Mouse (Mus musculus): ENCODE results near the gene Scrg1. TPM values are rescaled to one million over a fixed set of nuclear protein-coding genes. Genes with fewer than 3 reads are reported as not detected.
A peak's percentile ranks its signal among the peaks of the same experiment; 100 is the strongest.
"Not testable (repeated sequence)": the region's sequence is repeated elsewhere in the genome, so short reads cannot be mapped to it uniquely, and the experiment has no call there.

Gene Scrg1
- polyA plus RNA-seq, 1 experiment from 2014 or later: 24.4 TPM

DNA sequence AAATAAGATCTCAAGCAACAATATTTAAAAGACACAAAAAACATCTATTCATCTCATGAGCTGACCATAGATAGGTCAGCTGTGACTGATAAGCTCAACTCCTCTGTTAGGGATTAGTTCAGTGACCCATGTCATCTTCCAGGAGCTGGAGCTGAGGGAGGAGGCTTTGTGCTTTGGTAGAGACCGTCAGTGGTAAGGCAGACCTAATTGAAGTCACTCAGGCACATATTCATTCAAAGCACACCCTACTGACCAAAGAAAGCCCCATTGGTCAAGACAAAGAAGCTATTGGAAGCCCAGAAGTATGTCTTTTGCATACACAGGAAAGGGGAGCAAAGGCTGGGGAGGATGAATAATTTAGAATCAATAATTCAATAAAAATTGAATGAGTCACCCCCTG is 27.2 kb upstream of the Scrg1 start:
- Histone ChIP-seq H3K27me3 (replicated peaks; ENCODE audit: control insufficient read depth, insufficient read depth, low read length) (peaks cover 3% of the 10 kb centered on the region; the same call in 1 of the 2 replicates), H3K4me3 (ENCODE audit: low read length) (no peak overlapping the region), H3K9me3 (ENCODE audit: control insufficient read depth, low read length) (no peaks in the 10 kb centered on the region), H3K9ac (ENCODE audit: low read depth, low read length) (no peak overlapping the region), H3K36me3 (ENCODE audit: control insufficient read depth, insufficient read depth, low read length) (no peaks in the 10 kb centered on the region), H3K4me2 (ENCODE audit: low read length) (no peak overlapping the region), H3K4me1 (ENCODE audit: control insufficient read depth, insufficient read depth, low read depth, low read length) (no peaks in the 10 kb centered on the region), H3K27ac (ENCODE audit: low read depth, low read length) (no peak overlapping the region)
- ATAC-seq: peak; percentile 28
- 0% methylated on average over 1 of the region's 1 CpGs for WGBS

DNA sequence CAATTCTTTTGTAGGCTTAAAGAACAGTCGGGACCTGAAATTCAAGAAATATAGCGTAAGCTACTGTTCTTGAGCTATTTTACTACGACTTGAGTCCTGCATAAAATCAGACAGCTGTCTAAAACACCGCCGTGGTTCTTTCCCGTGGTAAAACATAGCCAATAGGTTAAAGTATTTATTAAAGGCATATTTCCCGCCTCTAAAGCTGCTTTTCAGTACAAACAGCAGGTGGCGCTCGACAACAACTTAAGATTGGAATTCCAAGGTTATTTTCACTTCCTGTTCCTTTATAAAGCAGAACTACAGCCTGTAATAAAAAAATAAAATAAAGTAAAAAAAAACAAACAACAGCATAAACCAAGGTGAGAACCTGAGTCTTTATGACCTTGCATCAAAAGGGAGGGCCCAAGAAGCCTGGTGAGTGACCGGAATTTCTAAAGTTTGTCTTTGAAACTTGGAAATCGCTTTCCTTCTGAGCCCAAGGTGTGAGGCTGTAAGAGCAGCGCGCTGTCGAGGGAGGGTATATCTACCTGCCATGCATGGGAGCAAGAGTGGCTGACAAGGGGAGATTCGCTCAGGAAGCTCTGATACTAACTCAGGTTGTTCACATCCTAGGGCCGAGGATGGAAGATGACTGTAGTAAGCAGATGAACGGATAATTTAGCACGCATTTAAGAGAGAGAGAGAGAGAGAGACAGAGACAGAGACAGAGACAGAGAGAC is 26.4 kb upstream of the Scrg1 start:
- H3K27ac ChIP-seq (ENCODE audit: low read depth, low read length): no peak overlapping the region
- peaks cover 3% of the 10 kb centered on the region; the same call in 1 of the 2 replicates for H3K27me3 ChIP-seq (replicated peaks; ENCODE audit: control insufficient read depth, insufficient read depth, low read length)
- H3K4me3 ChIP-seq (ENCODE audit: low read length): no peak overlapping the region
- 34% methylated on average over 18 of the region's 18 CpGs for WGBS
- no peaks in the 10 kb centered on the region for H3K9me3 ChIP-seq (ENCODE audit: control insufficient read depth, low read length)
- H3K36me3 ChIP-seq (ENCODE audit: control insufficient read depth, insufficient read depth, low read length): no peaks in the 10 kb centered on the region
- peak overlapping the region; percentile 36 for H3K4me2 ChIP-seq (ENCODE audit: low read length)
- H3K4me1 ChIP-seq (ENCODE audit: control insufficient read depth, insufficient read depth, low read depth, low read length): no peaks in the 10 kb centered on the region
- H3K9ac ChIP-seq (ENCODE audit: low read depth, low read length): no peak overlapping the region
- 0 out of 2 replicates have a peak, but pooled peaks have one; percentile 29 for ATAC-seq

DNA sequence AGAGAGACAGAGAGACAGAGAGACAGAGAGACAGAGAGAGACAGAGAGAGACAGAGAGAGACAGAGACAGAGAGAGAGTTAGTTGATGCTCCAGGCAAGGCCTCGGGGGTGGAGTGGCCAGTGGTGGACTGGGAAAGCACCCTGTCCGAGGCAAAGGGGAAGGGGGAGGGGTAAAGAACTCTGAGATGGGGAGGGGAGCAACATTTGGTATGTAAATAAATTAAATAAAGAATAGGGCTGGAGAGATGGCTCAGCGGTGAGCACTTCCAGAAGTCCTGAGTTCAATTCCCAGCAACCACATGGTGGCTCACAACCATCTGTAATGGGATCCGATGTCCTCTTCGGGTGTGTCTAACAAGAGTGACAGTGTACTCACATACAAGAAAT is 25.8 kb upstream of the Scrg1 start:
- H3K4me1 ChIP-seq (ENCODE audit: control insufficient read depth, insufficient read depth, low read depth, low read length); H3K4me2 ChIP-seq (ENCODE audit: low read length); H3K27ac ChIP-seq (ENCODE audit: low read depth, low read length); H3K27me3 ChIP-seq (replicated peaks; ENCODE audit: control insufficient read depth, insufficient read depth, low read length); ATAC-seq; H3K36me3 ChIP-seq (ENCODE audit: control insufficient read depth, insufficient read depth, low read length); H3K4me3 ChIP-seq (ENCODE audit: low read length); H3K9ac ChIP-seq (ENCODE audit: low read depth, low read length); H3K9me3 ChIP-seq (ENCODE audit: control insufficient read depth, low read length): not testable (repeated sequence)
- WGBS: 68% methylated on average over 5 of the region's 5 CpGs

DNA sequence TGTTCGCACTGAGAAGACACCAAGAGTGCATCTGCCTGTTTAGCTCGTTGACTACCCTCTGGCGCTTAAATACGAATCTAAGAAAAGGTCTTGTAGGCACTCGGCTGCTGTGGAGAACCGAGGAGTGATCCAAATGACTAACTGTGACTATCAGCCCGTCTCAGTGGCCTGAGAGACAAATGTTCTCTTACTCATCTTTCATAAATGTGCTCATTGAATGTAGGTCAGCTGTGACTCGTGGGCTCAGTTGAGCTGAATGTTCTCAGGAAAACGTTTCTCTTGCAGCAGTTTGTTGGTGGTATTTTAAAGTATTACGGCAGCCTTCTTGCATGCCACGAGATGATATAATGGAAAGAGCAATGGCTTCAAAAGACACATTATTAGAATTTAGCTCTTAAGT is 24.8 kb upstream of the Scrg1 start:
- no peaks in the 10 kb centered on the region for H3K36me3 ChIP-seq (ENCODE audit: control insufficient read depth, insufficient read depth, low read length)
- WGBS: 83% methylated on average over 11 of the region's 11 CpGs
- peaks cover 3% of the 10 kb centered on the region; the same call in 1 of the 2 replicates for H3K27me3 ChIP-seq (replicated peaks; ENCODE audit: control insufficient read depth, insufficient read depth, low read length)
- ATAC-seq: no peak
- H3K27ac ChIP-seq (ENCODE audit: low read depth, low read length): no peak overlapping the region
- H3K4me1 ChIP-seq (ENCODE audit: control insufficient read depth, insufficient read depth, low read depth, low read length): peaks cover 3% of the 10 kb centered on the region
- H3K9me3 ChIP-seq (ENCODE audit: control insufficient read depth, low read length): no peaks in the 10 kb centered on the region
- no peak overlapping the region for H3K4me3 ChIP-seq (ENCODE audit: low read length)
- no peak overlapping the region for H3K4me2 ChIP-seq (ENCODE audit: low read length)
- no peak overlapping the region for H3K9ac ChIP-seq (ENCODE audit: low read depth, low read length)

DNA sequence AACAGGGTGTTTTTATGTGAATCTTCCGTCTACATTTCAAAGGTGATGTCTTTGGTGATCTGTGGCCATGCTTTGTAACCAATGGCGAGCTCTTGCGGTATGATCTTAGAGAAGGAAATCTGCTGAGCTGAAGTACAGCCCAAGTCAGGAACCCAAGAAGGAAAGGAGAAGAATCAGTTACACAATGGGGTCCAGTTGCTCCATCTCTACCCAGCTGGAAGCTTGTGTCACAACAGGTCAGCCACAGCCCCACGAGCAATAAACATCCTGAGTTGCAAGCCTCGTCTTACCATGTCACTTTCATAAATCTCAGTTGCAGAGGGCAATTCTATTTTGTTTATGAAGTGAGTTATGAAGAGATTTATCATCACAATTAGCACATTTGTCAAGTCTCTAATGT is 22.9 kb upstream of the Scrg1 start:
- 81% methylated on average over 5 of the region's 5 CpGs for WGBS
- Histone ChIP-seq H3K4me1 (ENCODE audit: control insufficient read depth, insufficient read depth, low read depth, low read length) (peaks cover 5% of the 10 kb centered on the region), H3K9me3 (ENCODE audit: control insufficient read depth, low read length) (no peaks in the 10 kb centered on the region), H3K36me3 (ENCODE audit: control insufficient read depth, insufficient read depth, low read length) (no peaks in the 10 kb centered on the region), H3K4me3 (ENCODE audit: low read length) (no peak overlapping the region), H3K4me2 (ENCODE audit: low read length) (no peak overlapping the region), H3K27ac (ENCODE audit: low read depth, low read length) (no peak overlapping the region), H3K27me3 (replicated peaks; ENCODE audit: control insufficient read depth, insufficient read depth, low read length) (no peaks in the 10 kb centered on the region), H3K9ac (ENCODE audit: low read depth, low read length) (no peak overlapping the region)
- no peak for ATAC-seq

DNA sequence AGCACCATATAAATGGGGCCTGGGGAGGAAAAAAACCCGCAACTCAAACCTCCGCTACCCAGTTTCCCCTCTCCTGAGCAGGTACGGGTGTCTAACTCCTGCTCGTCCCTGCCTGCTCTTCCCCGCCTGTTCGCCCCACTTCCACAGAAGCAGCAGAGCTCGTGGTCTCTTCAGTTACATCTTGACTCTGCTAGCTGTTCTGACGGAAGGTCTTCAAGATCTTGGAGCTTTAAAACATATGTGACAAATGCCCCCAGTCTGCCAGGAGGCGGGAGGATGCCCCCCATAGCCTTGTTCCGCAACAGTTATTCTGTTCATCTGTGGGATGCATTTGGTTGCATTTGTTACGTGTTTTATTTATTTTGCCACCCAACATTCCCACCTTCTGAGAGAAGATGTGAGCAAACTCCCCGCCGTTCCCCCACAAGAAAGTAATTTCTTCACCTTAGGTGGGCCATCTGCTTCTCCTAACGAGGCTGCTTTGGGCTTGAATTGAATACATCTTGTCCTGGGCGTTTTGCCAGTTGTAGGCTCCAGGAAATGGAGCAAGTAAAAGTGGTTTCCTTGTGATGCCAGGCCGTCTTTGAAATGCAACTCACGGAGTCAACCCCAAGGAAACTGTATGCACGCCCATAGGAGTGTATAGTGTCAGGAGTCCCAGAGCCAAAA is 19.8 kb upstream of the Scrg1 start:
- ATAC-seq: peak; percentile 86
- Histone ChIP-seq H3K4me2 (ENCODE audit: low read length) (peak overlapping the region; percentile 6), H3K4me3 (ENCODE audit: low read length) (no peak overlapping the region), H3K27ac (ENCODE audit: low read depth, low read length) (0 out of 2 replicates have a peak overlapping the region, but pooled peaks have one; percentile 9), H3K4me1 (ENCODE audit: control insufficient read depth, insufficient read depth, low read depth, low read length) (peaks cover 5% of the 10 kb centered on the region), H3K9me3 (ENCODE audit: control insufficient read depth, low read length) (no peaks in the 10 kb centered on the region), H3K27me3 (replicated peaks; ENCODE audit: control insufficient read depth, insufficient read depth, low read length) (no peaks in the 10 kb centered on the region), H3K36me3 (ENCODE audit: control insufficient read depth, insufficient read depth, low read length) (no peaks in the 10 kb centered on the region), H3K9ac (ENCODE audit: low read depth, low read length) (no peak overlapping the region)
- WGBS: 47% methylated on average over 18 of the region's 18 CpGs

DNA sequence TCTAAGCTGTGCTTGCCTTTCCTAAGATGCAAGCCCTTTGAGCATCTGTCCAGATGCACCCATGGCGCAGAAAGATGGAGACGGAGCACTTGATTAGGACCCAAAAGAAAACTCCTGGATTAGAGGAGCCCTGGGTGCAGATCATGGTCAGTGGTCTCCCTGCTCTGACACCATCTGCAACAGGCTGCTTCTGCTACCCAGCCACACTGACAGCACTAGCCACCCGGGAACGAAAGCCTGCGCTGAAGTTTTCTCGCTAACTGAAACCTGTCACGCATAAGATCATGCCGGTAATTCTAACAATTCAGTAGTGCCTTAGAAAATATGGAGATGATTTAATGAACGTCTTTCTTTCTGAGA is 19.3 kb upstream of the Scrg1 start:
- no peak overlapping the region for H3K27ac ChIP-seq (ENCODE audit: low read depth, low read length)

DNA sequence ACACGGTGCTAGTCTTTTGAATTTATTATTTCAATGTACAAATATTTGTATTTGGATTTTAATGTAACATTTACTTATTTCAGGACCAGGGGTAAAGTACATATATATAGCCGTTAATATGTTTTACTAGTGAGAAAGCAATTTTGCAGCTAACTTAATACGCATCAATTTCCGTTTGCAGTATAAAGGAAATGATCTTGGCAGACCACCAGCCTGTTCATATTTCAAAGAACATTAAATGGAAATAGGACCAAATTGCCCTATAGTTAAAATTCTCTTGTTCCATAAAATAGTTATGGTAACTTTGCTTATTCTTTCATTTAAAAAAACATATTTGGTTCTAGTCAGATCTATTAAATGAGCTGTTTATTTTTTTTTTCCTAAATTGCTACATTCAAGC is 14.6 kb upstream of the Scrg1 start:
- WGBS: 89% methylated on average over 4 of the region's 4 CpGs
- ATAC-seq: no peak
- Histone ChIP-seq H3K4me2 (ENCODE audit: low read length) (no peak overlapping the region), H3K36me3 (ENCODE audit: control insufficient read depth, insufficient read depth, low read length) (no peaks in the 10 kb centered on the region), H3K4me3 (ENCODE audit: low read length) (no peak overlapping the region), H3K9me3 (ENCODE audit: control insufficient read depth, low read length) (no peaks in the 10 kb centered on the region), H3K27ac (ENCODE audit: low read depth, low read length) (no peak overlapping the region), H3K4me1 (ENCODE audit: control insufficient read depth, insufficient read depth, low read depth, low read length) (peaks cover 2% of the 10 kb centered on the region; the same call in 1 of the 2 replicates), H3K27me3 (replicated peaks; ENCODE audit: control insufficient read depth, insufficient read depth, low read length) (no peaks in the 10 kb centered on the region), H3K9ac (ENCODE audit: low read depth, low read length) (no peak overlapping the region)

More for the DNA sequence above, 19.3 kb upstream of the Scrg1 start:
- H3K9ac ChIP-seq (ENCODE audit: low read depth, low read length): no peak overlapping the region
- H3K36me3 ChIP-seq (ENCODE audit: control insufficient read depth, insufficient read depth, low read length): no peaks in the 10 kb centered on the region
- no peaks in the 10 kb centered on the region for H3K9me3 ChIP-seq (ENCODE audit: control insufficient read depth, low read length)
- H3K4me1 ChIP-seq (ENCODE audit: control insufficient read depth, insufficient read depth, low read depth, low read length): peaks cover 5% of the 10 kb centered on the region
- no peaks in the 10 kb centered on the region for H3K27me3 ChIP-seq (replicated peaks; ENCODE audit: control insufficient read depth, insufficient read depth, low read length)
- H3K4me3 ChIP-seq (ENCODE audit: low read length): no peak overlapping the region
- 75% methylated on average over 9 of the region's 9 CpGs for WGBS
- no peak overlapping the region for H3K4me2 ChIP-seq (ENCODE audit: low read length)
- peak; percentile 60 for ATAC-seq

DNA sequence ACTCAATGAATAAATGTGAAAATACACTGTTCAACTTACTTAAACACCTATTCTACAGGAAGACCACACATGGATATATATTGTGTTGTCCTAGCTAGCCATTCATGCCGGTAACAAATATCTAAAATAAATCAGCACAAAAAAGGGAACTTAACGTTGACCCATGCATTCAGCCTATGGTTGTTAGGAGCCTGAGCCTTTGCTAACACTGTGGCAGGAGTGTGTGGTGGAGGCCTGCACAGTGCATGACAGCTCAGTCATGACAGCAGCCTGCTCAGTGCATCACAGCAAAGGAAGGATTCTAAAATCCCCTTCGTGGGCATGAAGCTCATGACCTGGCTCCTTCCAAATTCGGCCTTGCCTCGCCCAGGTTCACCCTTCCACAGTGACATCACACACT is 14.2 kb upstream of the Scrg1 start:
- WGBS: 85% methylated on average over 5 of the region's 5 CpGs
- ATAC-seq: no peak

More for the DNA sequence above, 14.2 kb upstream of the Scrg1 start:
- Histone ChIP-seq H3K4me3 (ENCODE audit: low read length) (no peak overlapping the region), H3K27me3 (replicated peaks; ENCODE audit: control insufficient read depth, insufficient read depth, low read length) (no peaks in the 10 kb centered on the region), H3K9me3 (ENCODE audit: control insufficient read depth, low read length) (no peaks in the 10 kb centered on the region), H3K4me2 (ENCODE audit: low read length) (no peak overlapping the region), H3K36me3 (ENCODE audit: control insufficient read depth, insufficient read depth, low read length) (no peaks in the 10 kb centered on the region), H3K9ac (ENCODE audit: low read depth, low read length) (no peak overlapping the region), H3K27ac (ENCODE audit: low read depth, low read length) (no peak overlapping the region), H3K4me1 (ENCODE audit: control insufficient read depth, insufficient read depth, low read depth, low read length) (no peaks in the 10 kb centered on the region)
